8 mouse cellular contexts compared by ENCODE assay signal in genomic region chr1:155097931-155098485, GRCm38 (mm10). TPM values are rescaled to one million over a fixed set of nuclear protein-coding genes. Genes with fewer than 3 reads are reported as not detected.
DNase-seq lines count a peak whose midpoint lies in the region; ATAC-seq lines count a peak whose summit lies in the region.

No protein-coding gene starts in this region.

- H3K4me3 ChIP-seq in kidney, embryonic 16.5 days (ENCODE audit: low read length): peak overlapping the region; percentile 75
- peak overlapping the region; percentile 72 for H3K4me3 ChIP-seq in macrophage (ENCODE audit: inconsistent target)

- DNase-seq in urinary bladder, adult 2 months (ENCODE audit: low spot score): peak; percentile 49
- DNase-seq in urinary bladder, postnatal 10 days (ENCODE audit: low spot score): no peak
- DNase-seq in c-Kit-negative CD71-positive TER-119-positive erythroid progenitor cells, embryonic 14.5 days (ENCODE audit: low read depth, low spot score): peak; percentile 48
- DNase-seq in heart, adult 8-10 months (ENCODE audit: low spot score): peak; percentile 57
- peak; percentile 71 to 78 for DNase-seq in spleen, adult 18-20 months
- DNase-seq in layer of hippocampus, adult 9-10 months (ENCODE audit: low spot score): no peak

- H3K4me2 ChIP-seq in kidney, embryonic 16.5 days (replicated peaks; ENCODE audit: low read depth, low read length): peak overlapping the region; percentile 76

- peak overlapping the region; percentile 88 for H3K27ac ChIP-seq in kidney, embryonic 16.5 days (ENCODE audit: low read length)
- H3K27ac ChIP-seq in macrophage: peak overlapping the region; percentile 79

- no peaks in the 10 kb centered on the region for H3K9me3 ChIP-seq in kidney, embryonic 16.5 days (ENCODE audit: low read length)

- peaks cover 37% of the 10 kb centered on the region for H3K79me2 ChIP-seq in macrophage (ENCODE audit: inconsistent target)

- H3K4me1 ChIP-seq in kidney, embryonic 16.5 days (ENCODE audit: insufficient read depth, low read length): peaks cover 26% of the 10 kb centered on the region

- no peak for ATAC-seq in kidney, embryonic 16.5 days (ENCODE audit: low FRiP score, low TSS enrichment)

- peak overlapping the region; percentile 98 for H3K9ac ChIP-seq in kidney, embryonic 16.5 days (replicated peaks; ENCODE audit: low read length)

- no peaks in the 10 kb centered on the region for H3K36me3 ChIP-seq in kidney, embryonic 16.5 days (ENCODE audit: insufficient read depth, low read length)
- H3K36me3 ChIP-seq in macrophage (ENCODE audit: inconsistent target): no peaks in the 10 kb centered on the region

- 0% methylated on average over 33 of the region's 33 CpGs for WGBS in kidney, embryonic 16.5 days
- WGBS in macrophage (ENCODE audit: missing documents): under 1% methylated on average over 24 of the region's 33 CpGs

- H3K27me3 ChIP-seq in kidney, embryonic 16.5 days (ENCODE audit: insufficient read depth, low read length): no peaks in the 10 kb centered on the region

RNA-seq across cellular contexts. Expression of gene Ier5, which starts 1.4 kb away (rescaled TPM):
- polyA plus RNA-seq in urinary bladder, adult 2 months (2012; rRNA removed): 29.7 and 40.7 TPM in 2 replicates
- 10 to 100 TPM; 10.3 to 22.4 (median 13.3) TPM for total RNA-seq in heart, adult 8-10 months (2022)
- polyA plus RNA-seq in kidney, embryonic 16.5 days (2015; fragmentation: Nextera tagmentation; extraction: Ambion mirVana): 4.4 and 5.3 TPM in 2 replicates
- total RNA-seq in macrophage (2018; cell fraction: chromatin; rRNA removed): 100 to 1,000 TPM in 15 of 26 experiments, 10 to 100 TPM in 11; 37.6 to 232 (median 114) TPM
- 100 to 1,000 TPM in 16 of 26 experiments, 10 to 100 TPM in 10; 68.0 to 298 (median 132) TPM for total RNA-seq in macrophage (2018; cell fraction: cytosol; rRNA removed)
- total RNA-seq in macrophage (2018; cell fraction: nucleus; rRNA removed): 100 to 1,000 TPM in 22 of 26 experiments, 10 to 100 TPM in 4; 58.9 to 356 (median 241) TPM
- polyA plus RNA-seq in macrophage (2018): 24.7 to 56.1 TPM (median 49.7 TPM) in 3 replicates

RNA-seq across cellular contexts. Expression of gene Mr1, which starts 48.6 kb away (rescaled TPM):
- polyA plus RNA-seq in urinary bladder, adult 2 months (2012; rRNA removed): 24.0 and 31.2 TPM in 2 replicates
- 10 to 100 TPM in 2 of 4 experiments, 1 to 10 TPM in 2; 6.9 to 11.2 (median 8.7) TPM for total RNA-seq in heart, adult 8-10 months (2022)
- polyA plus RNA-seq in kidney, embryonic 16.5 days (2015; fragmentation: Nextera tagmentation; extraction: Ambion mirVana): 7.1 and 8.6 TPM in 2 replicates
- total RNA-seq in macrophage (2018; cell fraction: chromatin; rRNA removed): 10 to 100 TPM in 7 of 26 experiments, 1 to 10 TPM in 16, under 1 TPM in 3; 0.58 to 18.6 (median 4.8) TPM
- 10 to 100 TPM; 15.6 to 30.1 (median 23.0) TPM for total RNA-seq in macrophage (2018; cell fraction: cytosol; rRNA removed)
- 10 to 100 TPM in 19 of 26 experiments, 1 to 10 TPM in 7; 2.9 to 43.4 (median 14.7) TPM for total RNA-seq in macrophage (2018; cell fraction: nucleus; rRNA removed)
- polyA plus RNA-seq in macrophage (2018): 15.5 to 37.2 TPM (median 30.0 TPM) in 3 replicates

Comparison
In these comparisons a context has a peak if more than half of its experiments do, and no peak if none do; other contexts are left out.
1. DNase-seq: peak in urinary bladder, adult 2 months (single experiment), c-Kit-negative CD71-positive TER-119-positive erythroid progenitor cells, embryonic 14.5 days (single experiment), heart, adult 8-10 months (single experiment) and spleen, adult 18-20 months (2 of 2); none in urinary bladder, postnatal 10 days (single experiment) and layer of hippocampus, adult 9-10 months (single experiment).